Mouse (Mus musculus) embryonic facial prominence, embryonic 14.5 days (tissue): ENCODE results near the gene Stat5b. TPM values are rescaled to one million over a fixed set of nuclear protein-coding genes. Genes with fewer than 3 reads are reported as not detected.

ENCODE experiments used
- ATAC-seq: fragments of 200-750 bp; cut with Nextera tagmentation; 2 replicates; pipeline ENCODE4 v1.8.0; 2017; ENCODE audit warnings: low read depth, moderate number of reproducible peaks, moderate TSS enrichment
- DNase-seq: peaks from one replicate; pipeline ENCODE4 v3.0.0-alpha.2; 2015; ENCODE audit warnings: low spot score
- H3K27ac ChIP-seq: fragments of 300-500 bp; sonication (generic); replicated peaks from 2 replicates; pipeline ENCODE4 v1.5.1; 2014; ENCODE audit warnings: low read depth, mild to moderate bottlenecking, low read length, moderate library complexity
- H3K27me3 ChIP-seq: fragments of 300-500 bp; sonication (generic); replicated peaks from 2 replicates; pipeline ENCODE4 v1.6.1; 2014; ENCODE audit warnings: low read length; ENCODE audit not compliant: control insufficient read depth, insufficient read depth
- H3K36me3 ChIP-seq: fragments of 300-500 bp; sonication (generic); 2 replicates; pipeline ENCODE4 v1.6.1; 2014; ENCODE audit warnings: low read length, mixed read lengths; ENCODE audit not compliant: control insufficient read depth, insufficient read depth
- H3K4me1 ChIP-seq: fragments of 300-500 bp; sonication (generic); 2 replicates; pipeline ENCODE4 v1.6.1; 2014; ENCODE audit warnings: antibody characterized with exemption, low read length; ENCODE audit not compliant: control insufficient read depth, insufficient read depth
- H3K4me2 ChIP-seq: fragments of 300-500 bp; sonication (generic); 2 replicates; pipeline ENCODE4 v1.6.1; 2014; ENCODE audit warnings: low read depth, mild to moderate bottlenecking, low read length, moderate library complexity, mixed read lengths
- H3K4me3 ChIP-seq: fragments of 300-500 bp; sonication (generic); 2 replicates; pipeline ENCODE4 v1.5.1; 2014; ENCODE audit warnings: low read depth, mild to moderate bottlenecking, low read length
- H3K9ac ChIP-seq: fragments of 300-500 bp; sonication (generic); 2 replicates; pipeline ENCODE4 v1.6.1; 2014; ENCODE audit warnings: low read depth, mild to moderate bottlenecking, low read length, moderate library complexity, mixed read lengths
- H3K9me3 ChIP-seq: fragments of 300-500 bp; sonication (generic); 2 replicates; pipeline ENCODE4 v1.6.1; 2016; ENCODE audit warnings: low read length; ENCODE audit not compliant: control insufficient read depth
- WGBS: fragments of 180-500 bp; shearing (Covaris S2); extraction: QIAGEN DNeasy Blood & Tissue Kit; methylation state at CpG from one replicate; pipeline ENCODE4 v1.1.7; 2014; 5-methylcytosine and 5-hydroxymethylcytosine counted together
- polyA plus RNA-seq: library from polyadenylated mRNA; unstranded; fragments of >200 nt; fragmentation: Nextera tagmentation; extraction: Ambion mirVana; gene quantifications from 2 replicates; pipeline ENCODE4 v1.2.1, GENCODE M21; 2014

Gene Stat5b
- 24.5 and 27.6 TPM in 2 replicates for polyA plus RNA-seq

- Histone ChIP-seq H3K4me2 (peak within 1 kb of the TSS; percentile 84), H3K9me3 (no peaks in the 10 kb centered on the region), H3K36me3 (no peaks in the 10 kb centered on the region), H3K4me1 (peaks cover 15% of the 10 kb centered on the region), H3K4me3 (peak within 1 kb of the TSS; percentile 92), H3K9ac (peak within 1 kb of the TSS; percentile 91), H3K27me3 (0 out of 2 replicates have a peak, but pooled peaks cover 4% of the 10 kb centered on the region), H3K27ac (peak within 1 kb of the TSS; percentile 75)
- WGBS, result 0% methylated on average over 9 of the region's 104 CpGs
- DNase-seq, result peak; percentile 85
- peak; percentile 81 for ATAC-seq
Observed at GRCm38 (mm10) chr11:100850038-100850777, at the start of gene Stat5b. Gene Stat5b, minus strand, starts transcription at chr11:100850724.

- Histone ChIP-seq H3K27me3 (no peaks in the 10 kb centered on the region), H3K27ac (no peak overlapping the region), H3K4me3 (no peak overlapping the region), H3K9ac (no peak overlapping the region), H3K4me1 (no peaks in the 10 kb centered on the region), H3K9me3 (peaks cover 4% of the 10 kb centered on the region; the same call in 1 of the 2 replicates), H3K36me3 (peaks cover 66% of the 10 kb centered on the region), H3K4me2 (no peak overlapping the region)
- DNase-seq (no peak), ATAC-seq (no peak)
- whole genome bisulfite sequencing, result 69% methylated on average over 16 of the region's 16 CpGs
Observed at GRCm38 (mm10) chr11:100898441-100899199, 48.1 kb upstream of the Stat5b start.

- Histone ChIP-seq H3K4me1 (no peaks in the 10 kb centered on the region), H3K9ac (no peak overlapping the region), H3K9me3 (peaks cover 4% of the 10 kb centered on the region; the same call in 1 of the 2 replicates), H3K4me3 (no peak overlapping the region), H3K27ac (no peak overlapping the region), H3K36me3 (peaks cover 65% of the 10 kb centered on the region), H3K27me3 (no peaks in the 10 kb centered on the region), H3K4me2 (no peak overlapping the region)
- peak; percentile 50 for DNase-seq
- WGBS, result 74% methylated on average over 7 of the region's 7 CpGs
- ATAC-seq, result no peak
Observed at GRCm38 (mm10) chr11:100897294-100898231, 47.0 kb upstream of the Stat5b start.

GRCm38 (mm10) chr11:100896078-100896477, 45.6 kb upstream of the Stat5b start:
- DNase-seq (no peak), ATAC-seq (no peak)
- no peak overlapping the region for H3K4me2 ChIP-seq
- no peak overlapping the region for H3K27ac ChIP-seq
- H3K36me3 ChIP-seq, result peaks cover 59% of the 10 kb centered on the region
- no peak overlapping the region for H3K9ac ChIP-seq
- no peaks in the 10 kb centered on the region for H3K4me1 ChIP-seq
- WGBS, result 71% methylated on average over 10 of the region's 10 CpGs
- H3K4me3 ChIP-seq, result no peak overlapping the region
- no peaks in the 10 kb centered on the region for H3K9me3 ChIP-seq
- no peaks in the 10 kb centered on the region for H3K27me3 ChIP-seq

- Histone ChIP-seq H3K4me3 (no peak overlapping the region), H3K9me3 (no peaks in the 10 kb centered on the region), H3K36me3 (peaks cover 62% of the 10 kb centered on the region), H3K4me1 (no peaks in the 10 kb centered on the region), H3K27me3 (no peaks in the 10 kb centered on the region), H3K4me2 (no peak overlapping the region), H3K9ac (no peak overlapping the region), H3K27ac (no peak overlapping the region)
- ATAC-seq, result peak; percentile 38; the same call in 1 of the 2 replicates
- 70% methylated on average over 9 of the region's 9 CpGs for WGBS
- peak; percentile 25 for DNase-seq
Observed at GRCm38 (mm10) chr11:100894146-100894918, 43.8 kb upstream of the Stat5b start.

GRCm38 (mm10) chr11:100893482-100893881, 43.0 kb upstream of the Stat5b start:
- Histone ChIP-seq H3K27ac (no peak overlapping the region), H3K4me1 (no peaks in the 10 kb centered on the region), H3K4me2 (no peak overlapping the region), H3K9me3 (no peaks in the 10 kb centered on the region), H3K27me3 (no peaks in the 10 kb centered on the region), H3K36me3 (peaks cover 62% of the 10 kb centered on the region), H3K9ac (no peak overlapping the region), H3K4me3 (no peak overlapping the region)
- 22% methylated on average over 7 of the region's 9 CpGs for WGBS
- DNase-seq (peak; percentile 92), ATAC-seq (peak; percentile 42; the same call in 1 of the 2 replicates)

GRCm38 (mm10) chr11:100892435-100892834, 41.9 kb upstream of the Stat5b start:
- 92% methylated on average over 5 of the region's 5 CpGs for WGBS
- no peak for DNase-seq

More at GRCm38 (mm10) chr11:100892435-100892834, 41.9 kb upstream of the Stat5b start:
- no peaks in the 10 kb centered on the region for H3K4me1 ChIP-seq
- peaks cover 62% of the 10 kb centered on the region for H3K36me3 ChIP-seq
- H3K27me3 ChIP-seq, result no peaks in the 10 kb centered on the region
- H3K4me2 ChIP-seq, result no peak overlapping the region
- H3K9me3 ChIP-seq, result no peaks in the 10 kb centered on the region
- no peak overlapping the region for H3K9ac ChIP-seq
- no peak for ATAC-seq
- no peak overlapping the region for H3K4me3 ChIP-seq
- H3K27ac ChIP-seq, result no peak overlapping the region
